Mouse (Mus musculus) intestine, postnatal 0 days (tissue): ENCODE data around the gene Eif4h. TPM values are rescaled to one million over a fixed set of nuclear protein-coding genes. Genes with fewer than 3 reads are reported as not detected.

ENCODE experiments used
- ATAC-seq: fragments of 200-750 bp; cut with Nextera tagmentation; 2 replicates; pipeline ENCODE4 v1.8.0; 2017; ENCODE audit warnings: mild to moderate bottlenecking, moderate TSS enrichment, moderate library complexity
- H3K27ac ChIP-seq: fragments of 300-500 bp; sonication (generic); 2 replicates; pipeline ENCODE4 v1.5.1; 2014; ENCODE audit warnings: mild to moderate bottlenecking, low read depth, low read length, moderate library complexity
- H3K27me3 ChIP-seq: fragments of 300-500 bp; sonication (generic); replicated peaks from 2 replicates; pipeline ENCODE4 v1.6.1; 2014; ENCODE audit warnings: low read length, mixed read lengths; ENCODE audit not compliant: control insufficient read depth, insufficient read depth
- H3K36me3 ChIP-seq: fragments of 300-500 bp; sonication (generic); 2 replicates; pipeline ENCODE4 v1.6.1; 2014; ENCODE audit warnings: mild to moderate bottlenecking, moderate library complexity; ENCODE audit not compliant: control insufficient read depth, insufficient read depth
- H3K4me1 ChIP-seq: fragments of 300-500 bp; sonication (generic); replicated peaks from 2 replicates; pipeline ENCODE4 v1.6.1; 2014; ENCODE audit warnings: antibody characterized with exemption, low read length, mixed read lengths; ENCODE audit not compliant: control insufficient read depth, insufficient read depth
- H3K4me2 ChIP-seq: fragments of 300-500 bp; sonication (generic); replicated peaks from 2 replicates; pipeline ENCODE4 v1.6.1; 2014; ENCODE audit warnings: low read depth, mild to moderate bottlenecking, moderate library complexity
- H3K4me3 ChIP-seq: fragments of 300-500 bp; sonication (generic); 2 replicates; pipeline ENCODE4 v1.5.1; 2014; ENCODE audit warnings: low read depth, low read length
- H3K9ac ChIP-seq: fragments of 300-500 bp; sonication (generic); 2 replicates; pipeline ENCODE4 v1.6.1; 2014; ENCODE audit warnings: mild to moderate bottlenecking, low read depth, low read length
- H3K9me3 ChIP-seq: fragments of 300-500 bp; sonication (generic); 2 replicates; pipeline ENCODE4 v1.6.1; 2016; ENCODE audit warnings: mixed run types; ENCODE audit not compliant: control insufficient read depth
- CTCF ChIP-seq: sonication (generic); IDR thresholded peaks from 2 replicates; pipeline ENCODE4 v1.5.1; 2016; ENCODE audit warnings: low read depth, mild to moderate bottlenecking, control low read depth, antibody characterized with exemption, moderate library complexity
- WGBS: fragments of 180-500 bp; shearing (Covaris S2); extraction: QIAGEN DNeasy Blood & Tissue Kit; methylation state at CpG from one replicate; pipeline ENCODE4 v1.1.7; 2014; 5-methylcytosine and 5-hydroxymethylcytosine counted together
- polyA plus RNA-seq: library from polyadenylated mRNA; unstranded; fragments of >200 nt; fragmentation: Nextera tagmentation; extraction: Ambion mirVana; gene quantifications from 2 replicates; pipeline ENCODE4 v1.2.1, GENCODE M21; 2015

Gene Eif4h
- 217 and 232 TPM in 2 replicates for polyA plus RNA-seq

- under 1% methylated on average over 51 of the region's 52 CpGs for WGBS
- Histone ChIP-seq H3K4me3 (peak within 1 kb of the TSS; percentile 97), H3K9ac (peak within 1 kb of the TSS; percentile 100), H3K36me3 (peaks cover 19% of the 10 kb centered on the region), H3K27me3 (no peaks in the 10 kb centered on the region), H3K9me3 (no peaks in the 10 kb centered on the region), H3K4me1 (no peaks in the 10 kb centered on the region), H3K27ac (peak within 1 kb of the TSS; percentile 98), H3K4me2 (peak within 1 kb of the TSS; percentile 76)
- no peak for TF ChIP-seq CTCF
- ATAC-seq: peak; percentile 93
Measured at GRCm38 (mm10) chr5:134639269-134639682, at the start of gene Eif4h. Eif4h (minus strand) TSS chr5:134639490.

- Histone ChIP-seq H3K36me3 (no peaks in the 10 kb centered on the region), H3K27ac (peak overlapping the region; percentile 23; the same call in 1 of the 2 replicates), H3K27me3 (no peaks in the 10 kb centered on the region), H3K4me2 (peak overlapping the region; percentile 98), H3K4me1 (no peaks in the 10 kb centered on the region), H3K9me3 (no peaks in the 10 kb centered on the region), H3K9ac (0 out of 2 replicates have a peak overlapping the region, but pooled peaks have one; percentile 58), H3K4me3 (peak overlapping the region; percentile 66)
- ATAC-seq: peak; percentile 97
- TF ChIP-seq CTCF: peak; percentile 74
- WGBS: 0% methylated on average over 38 of the region's 38 CpGs
Measured at GRCm38 (mm10) chr5:134688718-134689284, 49.5 kb upstream of the Eif4h start.

- no peak for ATAC-seq
- H3K9me3 ChIP-seq: no peaks in the 10 kb centered on the region
- peak within 1 kb of the TSS; percentile 98 for H3K4me2 ChIP-seq
- 0% methylated on average over 49 of the region's 69 CpGs for WGBS
- peak within 1 kb of the TSS; percentile 66 for H3K4me3 ChIP-seq
- H3K27ac ChIP-seq: peak within 1 kb of the TSS; percentile 23; the same call in 1 of the 2 replicates
- H3K9ac ChIP-seq: peak within 1 kb of the TSS; percentile 58
- no peaks in the 10 kb centered on the region for H3K4me1 ChIP-seq
- H3K27me3 ChIP-seq: no peaks in the 10 kb centered on the region
- no peaks in the 10 kb centered on the region for H3K36me3 ChIP-seq
- no peak for TF ChIP-seq CTCF
Measured at GRCm38 (mm10) chr5:134688086-134688717, 48.9 kb upstream of the Eif4h start, which contains the start of gene Limk1. Limk1 (minus strand) TSS chr5:134688598.

GRCm38 (mm10) chr5:134687187-134687586, 47.9 kb upstream of the Eif4h start:
- Histone ChIP-seq H3K9me3 (no peaks in the 10 kb centered on the region), H3K4me3 (no peak overlapping the region), H3K27ac (no peak overlapping the region), H3K4me1 (no peaks in the 10 kb centered on the region), H3K36me3 (no peaks in the 10 kb centered on the region), H3K9ac (no peak overlapping the region), H3K4me2 (no peak overlapping the region), H3K27me3 (no peaks in the 10 kb centered on the region)
- WGBS: 75% methylated on average over 1 of the region's 1 CpGs
- TF ChIP-seq CTCF: no peak
- no peak for ATAC-seq

- Histone ChIP-seq H3K4me1 (no peaks in the 10 kb centered on the region), H3K9me3 (no peaks in the 10 kb centered on the region), H3K4me2 (no peak overlapping the region), H3K9ac (no peak overlapping the region), H3K36me3 (no peaks in the 10 kb centered on the region), H3K27ac (no peak overlapping the region), H3K27me3 (no peaks in the 10 kb centered on the region), H3K4me3 (no peak overlapping the region)
- WGBS: 92% methylated on average over 6 of the region's 6 CpGs
- ATAC-seq: no peak
- no peak for TF ChIP-seq CTCF
Measured at GRCm38 (mm10) chr5:134686541-134686940, 47.3 kb upstream of the Eif4h start.

- peaks cover 3% of the 10 kb centered on the region; the same call in 1 of the 2 replicates for H3K4me1 ChIP-seq
- H3K36me3 ChIP-seq: no peaks in the 10 kb centered on the region
- H3K27me3 ChIP-seq: no peaks in the 10 kb centered on the region
- WGBS: 86% methylated on average over 2 of the region's 2 CpGs
- H3K4me2 ChIP-seq: no peak overlapping the region
- no peaks in the 10 kb centered on the region for H3K9me3 ChIP-seq
- ATAC-seq: no peak
- H3K9ac ChIP-seq: no peak overlapping the region
- no peak overlapping the region for H3K27ac ChIP-seq
- TF ChIP-seq CTCF: no peak
- H3K4me3 ChIP-seq: no peak overlapping the region
Measured at GRCm38 (mm10) chr5:134684398-134684797, 45.1 kb upstream of the Eif4h start.
